Mouse (Mus musculus): ENCODE results near the gene Gramd1b. TPM values are rescaled to one million over a fixed set of nuclear protein-coding genes. Genes with fewer than 3 reads are reported as not detected.

Gramd1b gene
- total RNA-seq, 2 experiments from 2014 or later: 147 to 167 TPM

- no peak for DNase-seq (ENCODE audit: low spot score in 2 of 2)
Measured at GRCm38 (mm10) chr9:40459304-40460280, 71.6 kb downstream of the Gramd1b start.

GRCm38 (mm10) chr9:40458559-40459303 lies 72.5 kb downstream of the Gramd1b start:
- no peak for DNase-seq (ENCODE audit: low spot score in 2 of 2)

DNA sequence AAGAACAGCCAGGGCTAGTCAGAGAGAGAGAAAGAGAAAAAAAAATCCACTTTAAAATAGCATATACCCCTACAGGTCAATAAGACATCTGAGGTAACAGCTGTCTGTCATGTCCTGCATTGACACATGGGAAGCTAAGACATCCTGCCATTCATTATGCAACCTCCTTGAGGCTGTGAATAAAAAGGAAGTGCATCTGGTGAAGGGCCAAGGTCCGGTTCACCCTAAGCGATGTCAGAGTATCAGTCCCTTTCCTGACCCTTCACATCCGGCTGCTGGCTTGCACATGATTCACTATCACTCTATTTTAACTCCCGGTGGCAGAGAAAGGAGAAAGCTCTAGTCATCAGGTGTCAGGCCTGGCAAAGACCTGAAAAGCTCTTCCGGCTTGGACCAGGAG lies 73.7 kb downstream of the Gramd1b start:
- DNase-seq (ENCODE audit: low spot score in 2 of 2): no peak

DNA sequence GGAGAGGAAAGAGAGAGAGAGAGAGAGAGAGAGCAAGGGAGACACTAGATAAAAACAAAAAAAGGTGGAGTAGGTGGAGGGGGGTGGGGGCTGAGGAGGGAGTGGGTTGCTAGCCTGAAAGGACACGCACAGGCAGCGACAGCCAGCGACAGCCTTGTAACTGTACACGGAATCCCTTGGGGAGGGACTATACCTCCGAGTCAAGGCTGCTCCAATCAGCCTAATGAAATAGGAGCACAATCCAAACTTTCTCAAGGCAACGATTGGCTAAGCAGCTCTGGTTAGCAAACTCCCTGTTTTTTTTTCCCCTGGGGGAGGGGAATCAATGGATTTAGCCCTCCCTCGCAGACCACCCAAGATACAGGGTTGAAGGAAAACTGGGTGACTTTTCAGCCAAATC lies 75.0 kb downstream of the Gramd1b start:
- DNase-seq (ENCODE audit: low spot score in 2 of 2): peak in 1 of 2 experiments; percentile 42

GRCm38 (mm10) chr9:40455336-40456185 lies 75.6 kb downstream of the Gramd1b start:
- peak; percentile 33 to 49 for DNase-seq (ENCODE audit: low spot score in 2 of 2)

DNA sequence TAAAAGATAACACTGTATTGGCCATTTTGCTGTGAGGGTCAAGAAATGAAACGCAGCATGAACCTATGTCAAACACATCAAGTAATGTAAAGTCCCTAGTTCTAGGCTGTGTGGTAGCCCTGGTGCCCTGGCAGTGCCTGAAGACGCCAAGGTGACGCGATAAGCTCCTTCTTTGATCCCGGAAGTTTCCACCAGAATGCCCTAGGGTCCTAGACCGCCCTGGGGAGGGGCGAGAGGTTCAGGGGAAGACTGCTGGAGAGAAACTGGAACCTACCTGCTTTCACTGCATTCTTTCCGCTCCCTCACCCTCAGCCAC lies 76.2 kb downstream of the Gramd1b start:
- DNase-seq (ENCODE audit: low spot score in 2 of 2): no peak

GRCm38 (mm10) chr9:40453889-40454288 lies 77.3 kb downstream of the Gramd1b start:
- no peak for DNase-seq (ENCODE audit: low spot score in 2 of 2)

DNA sequence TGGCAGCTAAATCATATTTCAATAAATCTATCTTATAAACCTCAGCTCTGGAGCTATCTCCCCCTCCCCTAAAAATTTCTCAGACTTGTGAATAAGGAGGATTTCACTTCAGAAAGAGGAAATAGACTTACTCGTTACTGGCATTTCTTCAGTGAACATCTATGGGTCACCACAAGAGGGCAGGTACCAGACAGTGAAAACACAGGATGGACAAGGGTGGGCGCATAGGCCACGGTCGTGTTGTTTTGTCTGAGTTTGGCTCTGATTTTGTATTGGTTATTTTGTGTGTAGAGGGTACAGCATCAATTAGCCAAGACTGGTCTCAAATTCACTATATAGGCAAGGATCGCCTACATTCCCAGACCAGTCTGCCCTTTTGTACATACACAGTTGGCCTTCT lies 79.0 kb downstream of the Gramd1b start:
- no peak for DNase-seq (ENCODE audit: low spot score in 2 of 2)

GRCm38 (mm10) chr9:40450776-40451175 lies 80.4 kb downstream of the Gramd1b start:
- no peak for DNase-seq (ENCODE audit: low spot score in 2 of 2)

DNA sequence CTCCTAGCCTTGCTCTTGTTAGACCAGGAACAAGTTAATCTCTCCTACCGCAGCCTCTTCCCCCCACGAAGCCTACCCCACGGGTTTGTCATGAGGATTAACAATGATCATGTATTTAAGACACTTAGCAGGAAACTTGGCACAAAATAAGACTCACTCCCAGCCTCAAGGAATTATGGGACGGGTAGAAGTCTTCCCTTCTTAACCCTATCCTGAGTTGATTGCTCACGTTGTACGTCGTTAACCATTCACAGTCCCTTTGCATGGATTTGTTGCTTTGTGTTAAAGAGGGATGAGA lies 80.8 kb downstream of the Gramd1b start:
- DNase-seq (ENCODE audit: low spot score in 2 of 2): no peak

DNA sequence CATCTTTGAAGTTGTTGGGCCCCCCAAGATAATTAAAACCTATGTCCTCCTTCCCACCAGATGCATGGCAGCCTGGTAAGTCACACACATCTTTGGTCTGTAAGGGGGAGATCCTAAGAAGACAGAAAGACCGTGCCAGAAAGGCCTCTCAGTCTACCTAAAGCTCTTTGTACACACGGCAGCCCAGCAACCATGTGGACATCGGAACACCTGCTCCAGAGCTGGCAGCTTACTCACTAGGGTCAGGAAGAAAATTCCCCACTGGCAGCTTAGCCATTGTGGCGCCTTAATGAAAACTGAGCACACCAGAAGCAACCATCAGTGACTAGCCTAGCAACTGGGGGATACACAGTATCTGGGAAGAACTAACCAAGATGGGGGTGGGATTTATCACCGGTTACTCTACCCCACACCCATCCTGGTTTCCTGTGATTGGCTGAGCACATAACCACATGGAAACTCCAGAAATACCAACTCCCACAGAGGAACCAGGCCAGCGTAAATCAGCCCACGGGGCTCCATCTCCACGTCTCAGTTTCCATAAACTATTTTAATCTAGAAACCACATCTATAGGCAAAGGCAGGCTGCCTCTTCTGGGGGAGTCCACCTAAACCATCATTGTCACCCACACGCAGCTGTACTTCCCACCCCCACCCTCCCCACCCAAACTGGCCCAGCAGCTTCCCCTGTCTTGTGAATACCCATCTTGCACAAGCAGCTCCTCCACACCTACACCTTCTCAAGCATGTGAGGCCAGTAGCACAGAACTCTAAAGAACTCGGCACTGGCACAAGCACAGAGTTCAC lies 81.4 kb downstream of the Gramd1b start:
- no peak for DNase-seq (ENCODE audit: low spot score in 2 of 2)

GRCm38 (mm10) chr9:40448646-40449243 lies 82.4 kb downstream of the Gramd1b start:
- DNase-seq (ENCODE audit: low spot score in 2 of 2): no peak

GRCm38 (mm10) chr9:40447265-40447664 lies 83.9 kb downstream of the Gramd1b start:
- no peak for DNase-seq (ENCODE audit: low spot score in 2 of 2)

DNA sequence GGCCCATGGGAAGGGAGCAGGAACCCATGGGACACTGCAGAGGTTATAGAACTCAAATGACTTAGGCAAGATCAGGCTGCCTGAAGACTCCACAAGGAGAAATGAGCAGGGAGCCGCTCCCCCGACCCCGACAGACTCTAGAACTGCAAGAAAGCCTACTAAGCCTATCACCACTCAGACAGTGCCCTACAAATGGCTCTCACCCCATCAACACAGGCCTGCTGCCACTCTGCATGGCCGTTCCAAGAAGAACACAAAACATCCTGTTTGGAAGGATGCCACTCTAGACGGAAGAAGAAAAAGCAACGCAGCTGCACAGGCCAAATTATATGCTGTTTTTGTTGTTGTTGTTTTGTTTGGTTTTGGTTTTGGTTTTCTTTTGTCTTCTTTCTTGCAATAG lies 86.2 kb downstream of the Gramd1b start:
- no peak for DNase-seq (ENCODE audit: low spot score in 2 of 2)

DNA sequence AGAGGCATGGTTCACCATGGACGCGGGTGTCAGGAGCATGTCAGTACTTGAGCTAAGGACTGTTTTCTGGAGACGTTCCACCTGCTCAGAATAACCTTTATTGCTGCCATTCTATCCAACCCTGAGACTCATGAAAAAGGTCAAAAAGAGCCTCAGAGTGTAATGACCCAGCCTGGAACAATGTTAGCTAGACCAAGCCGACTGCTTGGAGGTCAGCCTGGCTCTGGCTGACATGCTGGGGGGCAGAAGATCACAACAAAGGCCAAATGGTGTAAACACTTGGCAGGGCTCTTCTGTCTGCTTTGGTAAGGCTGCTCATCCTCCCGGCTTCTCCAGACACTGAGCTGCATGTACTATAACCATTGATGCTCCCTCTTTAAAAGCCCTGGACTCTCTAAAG lies 88.4 kb downstream of the Gramd1b start:
- no peak for DNase-seq (ENCODE audit: low spot score in 2 of 2)

GRCm38 (mm10) chr9:40439973-40440687 lies 91.1 kb downstream of the Gramd1b start:
- no peak for DNase-seq (ENCODE audit: low spot score in 2 of 2)

DNA sequence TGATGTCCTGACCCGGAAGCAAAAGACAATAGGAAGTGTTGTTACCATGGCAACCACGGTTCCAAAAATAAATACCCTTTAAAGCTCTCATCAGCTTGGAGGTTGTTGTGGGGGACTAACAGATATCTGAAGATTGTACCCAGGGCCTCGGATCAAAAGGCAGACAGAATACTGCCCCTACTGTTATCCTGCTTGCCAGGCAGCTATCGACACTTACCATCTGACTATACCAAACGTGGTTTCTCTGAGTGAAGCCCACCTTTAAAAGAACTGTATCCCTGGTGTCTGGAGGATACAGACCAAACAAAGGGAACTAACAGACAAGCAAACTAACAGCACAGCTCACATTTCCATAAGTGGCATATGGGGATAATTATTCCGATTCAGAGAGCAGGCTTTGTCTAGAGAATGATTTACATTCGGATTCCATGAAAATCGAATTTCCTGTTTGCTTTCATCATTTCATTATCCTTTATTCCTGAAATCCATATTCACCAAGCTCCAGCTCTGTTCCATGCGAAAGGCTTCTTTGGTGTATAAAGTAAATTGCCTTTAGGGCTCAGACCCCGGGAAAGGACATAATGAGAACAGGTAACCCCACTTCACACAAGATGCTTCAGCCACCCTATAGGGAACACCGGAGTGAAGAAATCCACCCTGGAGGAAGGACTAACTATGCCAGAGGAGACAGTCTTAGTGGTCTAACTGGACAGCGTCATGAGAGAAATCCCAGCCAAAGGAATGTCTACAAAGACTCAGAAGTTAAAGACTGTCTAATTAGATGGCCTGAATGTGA lies 92.3 kb downstream of the Gramd1b start:
- no peak for DNase-seq (ENCODE audit: low spot score in 2 of 2)

DNA sequence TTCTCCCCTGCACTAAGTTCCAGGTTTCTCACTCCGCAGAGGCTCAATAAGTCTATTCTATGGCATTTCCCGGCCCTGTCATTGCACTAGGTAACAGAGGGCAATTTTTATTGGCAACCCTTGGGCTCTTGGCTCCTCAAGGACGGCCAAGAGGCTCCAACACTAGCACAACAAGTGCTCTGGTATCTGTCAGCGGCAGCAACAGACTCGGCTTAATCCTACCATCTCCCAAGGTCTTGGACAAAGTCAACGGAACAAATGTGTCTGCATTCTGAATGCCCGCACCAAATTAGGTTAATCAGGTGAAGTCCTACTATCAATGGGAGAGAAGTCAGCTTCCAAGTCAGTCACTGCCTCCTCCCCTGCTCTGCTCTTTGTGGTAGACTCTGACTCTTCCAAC lies 93.3 kb downstream of the Gramd1b start:
- DNase-seq (ENCODE audit: low spot score in 2 of 2): no peak

DNA sequence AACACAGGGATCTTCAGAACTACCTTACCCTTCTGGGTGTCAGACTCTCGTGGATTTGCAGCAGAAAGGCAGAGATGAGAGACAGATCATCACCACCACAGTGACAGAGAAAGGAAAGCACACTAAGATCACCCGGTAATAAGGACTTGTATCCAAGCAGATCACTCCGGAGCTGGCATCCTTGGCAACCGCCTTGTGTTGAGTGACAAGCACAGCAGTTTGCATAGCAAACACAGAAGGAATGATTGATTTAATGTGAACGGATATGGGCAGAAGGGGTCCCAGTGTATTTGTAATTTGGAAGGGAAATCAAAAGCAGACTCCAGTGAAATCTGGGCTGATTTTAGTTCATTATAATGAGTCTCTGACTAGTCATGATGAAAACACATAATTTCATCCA lies 97.9 kb downstream of the Gramd1b start:
- peak in 1 of 2 experiments; percentile 72 for DNase-seq (ENCODE audit: low spot score in 2 of 2)
